Mouse (Mus musculus) left cerebral cortex, postnatal 4 days (tissue): ENCODE measurements around the gene Dmap1. TPM values are rescaled to one million over a fixed set of nuclear protein-coding genes. Genes with fewer than 3 reads are reported as not detected.

Experiments
- DNase-seq: peaks from one replicate; pipeline ENCODE4 v3.0.0-alpha.2; 2022
- intact Hi-C: fragments of 180-260 bp; cut with DNase I; formaldehyde crosslinking; loops from one replicate; pipeline ENCODE4 v1.15.1; 2025
- total RNA-seq, 2 experiments: library from RNA; stranded (reverse); gene quantifications; 2 replicates each; pipeline ENCODE4 v1.2.3; 2021

Dmap1 gene
- total RNA-seq, 2 experiments from 2014 or later, result 46.1 to 47.6 TPM

- intact Hi-C loops, result no loop called here
- no peak for DNase-seq
Observed at GRCm38 (mm10) chr4:117657646-117658045, 24.4 kb downstream of the Dmap1 start.

- intact Hi-C loops, result no loop called here
- DNase-seq, result no peak
Observed at GRCm38 (mm10) chr4:117656961-117657360, 25.1 kb downstream of the Dmap1 start.

- intact Hi-C loops, result no loop called here
- DNase-seq, result no peak
Observed at GRCm38 (mm10) chr4:117655500-117655863, 26.6 kb downstream of the Dmap1 start.

- no peak for DNase-seq
- intact Hi-C loops, result no loop called here
Observed at GRCm38 (mm10) chr4:117654703-117655499, 27.2 kb downstream of the Dmap1 start.

GRCm38 (mm10) chr4:117654016-117654702 is 27.9 kb downstream of the Dmap1 start:
- peak; percentile 75 for DNase-seq
- intact Hi-C loops, result no loop called here

GRCm38 (mm10) chr4:117652727-117653126 is 29.3 kb downstream of the Dmap1 start:
- no peak for DNase-seq
- intact Hi-C loops, result no loop called here

- peak; percentile 74 for DNase-seq
- intact Hi-C loops, result no loop called here
Observed at GRCm38 (mm10) chr4:117651626-117652101, 30.4 kb downstream of the Dmap1 start.

- intact Hi-C loops, result no loop called here
Observed at GRCm38 (mm10) chr4:117646926-117647755, 34.9 kb downstream of the Dmap1 start.

GRCm38 (mm10) chr4:117646496-117646895 is 35.6 kb downstream of the Dmap1 start:
- intact Hi-C loops, result no loop called here
- peak; percentile 48 for DNase-seq

More at GRCm38 (mm10) chr4:117646926-117647755, 34.9 kb downstream of the Dmap1 start:
- no peak for DNase-seq

- no peak for DNase-seq
- intact Hi-C loops, result no loop called here
Observed at GRCm38 (mm10) chr4:117645859-117646258, 36.2 kb downstream of the Dmap1 start.

GRCm38 (mm10) chr4:117645031-117645435 is 37.0 kb downstream of the Dmap1 start:
- peak; percentile 93 for DNase-seq
- intact Hi-C loops, result no loop called here

GRCm38 (mm10) chr4:117641804-117642203 is 40.3 kb downstream of the Dmap1 start:
- DNase-seq, result no peak
- intact Hi-C loops, result no loop called here

GRCm38 (mm10) chr4:117640925-117641703 is 41.0 kb downstream of the Dmap1 start:
- intact Hi-C loops, result no loop called here
- DNase-seq, result no peak

- DNase-seq, result no peak
- intact Hi-C loops, result no loop called here
Observed at GRCm38 (mm10) chr4:117636891-117637613, 45.0 kb downstream of the Dmap1 start.

GRCm38 (mm10) chr4:117636152-117636551 is 45.9 kb downstream of the Dmap1 start:
- no peak for DNase-seq
- intact Hi-C loops, result no loop called here

- no peak for DNase-seq
- intact Hi-C loops, result no loop called here
Observed at GRCm38 (mm10) chr4:117634642-117635041, 47.4 kb downstream of the Dmap1 start.

GRCm38 (mm10) chr4:117633527-117633926 is 48.5 kb downstream of the Dmap1 start:
- intact Hi-C loops, result no loop called here
- no peak for DNase-seq

GRCm38 (mm10) chr4:117630053-117630670 is 51.9 kb downstream of the Dmap1 start:
- intact Hi-C loops, result no loop called here
- DNase-seq, result no peak

GRCm38 (mm10) chr4:117628464-117628863 is 53.6 kb downstream of the Dmap1 start:
- no peak for DNase-seq
- intact Hi-C loops, result no loop called here
